Mouse (Mus musculus): ENCODE data around the gene Cdk12.

- TF ChIP-seq CTCF (IDR thresholded peaks at IDR 0.05; ENCODE audit: borderline replicate concordance, extremely low read depth, insufficient read depth, insufficient read length) (no peak), POLR2A (IDR thresholded peaks at IDR 0.05; ENCODE audit: borderline replicate concordance, extremely low read depth, insufficient read depth, insufficient read length, poor library complexity, severe bottlenecking) (no peak)
Observed at GRCm38 (mm10) chr11:98319544-98319943, 116.7 kb downstream of the Cdk12 start.
